Mouse (Mus musculus) liver, embryonic 12.5 days (tissue): ENCODE results near the gene Tcf7l2. TPM values are rescaled to one million over a fixed set of nuclear protein-coding genes. Genes with fewer than 3 reads are reported as not detected.

Experiments
- ATAC-seq: fragments of 200-750 bp; cut with Nextera tagmentation; 2 replicates; pipeline ENCODE4 v1.8.0; 2017; ENCODE audit warnings: moderate number of reproducible peaks, mild to moderate bottlenecking, moderate library complexity
- H3K27ac ChIP-seq: fragments of 300-500 bp; sonication (generic); 2 replicates; pipeline ENCODE4 v1.5.1; 2016; ENCODE audit warnings: mild to moderate bottlenecking
- H3K27me3 ChIP-seq: fragments of 300-500 bp; sonication (generic); replicated peaks from 2 replicates; pipeline ENCODE4 v1.6.1; 2016; ENCODE audit warnings: mild to moderate bottlenecking, moderate library complexity
- H3K36me3 ChIP-seq: fragments of 300-500 bp; sonication (generic); 2 replicates; pipeline ENCODE4 v1.6.1; 2016; ENCODE audit warnings: mild to moderate bottlenecking, moderate library complexity
- H3K4me1 ChIP-seq: fragments of 300-500 bp; sonication (generic); 2 replicates; pipeline ENCODE4 v1.6.1; 2016
- H3K4me2 ChIP-seq: fragments of 300-500 bp; sonication (generic); 2 replicates; pipeline ENCODE4 v1.6.1; 2016; ENCODE audit warnings: mild to moderate bottlenecking, moderate library complexity
- H3K4me3 ChIP-seq: fragments of 300-500 bp; sonication (generic); 2 replicates; pipeline ENCODE4 v1.5.1; 2016; ENCODE audit warnings: mild to moderate bottlenecking, moderate library complexity
- H3K9ac ChIP-seq: fragments of 300-500 bp; sonication (generic); 2 replicates; pipeline ENCODE4 v1.6.1; 2016; ENCODE audit warnings: mild to moderate bottlenecking, moderate library complexity
- H3K9me3 ChIP-seq: fragments of 300-500 bp; sonication (generic); replicated peaks from 2 replicates; pipeline ENCODE4 v1.6.1; 2016; ENCODE audit warnings: mild to moderate bottlenecking, moderate library complexity
- WGBS: fragments of 180-500 bp; shearing (Covaris S2); methylation state at CpG from one replicate; pipeline ENCODE4 v1.1.7; 2016; ENCODE audit not compliant: insufficient replicate concordance; 5-methylcytosine and 5-hydroxymethylcytosine counted together
- polyA plus RNA-seq: library from polyadenylated mRNA; unstranded; fragments of >200 nt; fragmentation: Nextera tagmentation; extraction: Ambion mirVana; gene quantifications from 2 replicates; pipeline ENCODE4 v1.2.1, GENCODE M21; 2016

Gene Tcf7l2
- polyA plus RNA-seq, 1 experiment from 2014 or later: 23.0 TPM

GRCm38 (mm10) chr19:55925804-55926521 is 184.3 kb downstream of the Tcf7l2 start:
- H3K9me3 ChIP-seq: no peaks in the 10 kb centered on the region
- peaks cover 74% of the 10 kb centered on the region for H3K4me1 ChIP-seq
- H3K4me2 ChIP-seq: peak overlapping the region; percentile 66
- no peaks in the 10 kb centered on the region for H3K27me3 ChIP-seq
- 56% methylated on average over 16 of the region's 16 CpGs for WGBS
- H3K27ac ChIP-seq: peak overlapping the region; percentile 96
- peak overlapping the region; percentile 57 for H3K4me3 ChIP-seq
- H3K36me3 ChIP-seq: peaks cover 39% of the 10 kb centered on the region
- peak; percentile 77 for ATAC-seq
- peak overlapping the region; percentile 76 for H3K9ac ChIP-seq

- peaks cover 39% of the 10 kb centered on the region for H3K36me3 ChIP-seq
- H3K4me1 ChIP-seq: peaks cover 75% of the 10 kb centered on the region
- no peaks in the 10 kb centered on the region for H3K27me3 ChIP-seq
- no peak for ATAC-seq
- H3K4me3 ChIP-seq: peak overlapping the region; percentile 57
- 80% methylated on average over 16 of the region's 16 CpGs for WGBS
- H3K9me3 ChIP-seq: no peaks in the 10 kb centered on the region
- peak overlapping the region; percentile 96 for H3K27ac ChIP-seq
- H3K9ac ChIP-seq: peak overlapping the region; percentile 76
- H3K4me2 ChIP-seq: peak overlapping the region; percentile 66
These were observed 185.4 kb downstream of the Tcf7l2 start for GRCm38 (mm10) chr19:55926858-55927673.

- 91% methylated on average over 9 of the region's 9 CpGs for WGBS
- Histone ChIP-seq H3K27me3 (no peaks in the 10 kb centered on the region), H3K4me1 (peaks cover 74% of the 10 kb centered on the region), H3K9ac (peak overlapping the region; percentile 76), H3K4me2 (peak overlapping the region; percentile 66), H3K36me3 (peaks cover 40% of the 10 kb centered on the region), H3K4me3 (peak overlapping the region; percentile 57), H3K9me3 (no peaks in the 10 kb centered on the region), H3K27ac (peak overlapping the region; percentile 96)
- no peak for ATAC-seq
These were observed 186.0 kb downstream of the Tcf7l2 start for GRCm38 (mm10) chr19:55927674-55928061.

DNA sequence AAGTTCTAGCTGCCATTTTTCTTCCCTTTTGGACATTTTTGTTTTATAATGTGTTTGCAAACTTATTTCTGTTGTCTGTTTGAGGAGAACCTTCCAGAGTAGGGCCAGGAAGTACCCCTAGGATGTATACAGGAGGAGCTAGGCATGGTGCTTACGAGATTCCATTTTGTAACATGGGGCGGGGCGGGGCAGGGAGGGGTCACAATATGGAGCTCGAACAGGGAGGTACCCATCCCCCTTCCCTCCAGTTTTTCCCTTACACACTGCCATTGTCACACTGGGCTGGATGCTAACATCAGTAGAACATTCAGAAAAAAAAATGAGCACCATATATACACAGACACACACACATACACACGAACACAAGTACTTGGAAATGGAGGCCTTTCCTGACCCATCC is 187.1 kb downstream of the Tcf7l2 start:
- peak; percentile 50 for ATAC-seq
- Histone ChIP-seq H3K4me3 (no peak overlapping the region), H3K4me2 (peak overlapping the region; percentile 66), H3K27ac (peak overlapping the region; percentile 96), H3K9me3 (no peaks in the 10 kb centered on the region), H3K36me3 (peaks cover 38% of the 10 kb centered on the region), H3K4me1 (peaks cover 67% of the 10 kb centered on the region), H3K9ac (peak overlapping the region; percentile 13), H3K27me3 (no peaks in the 10 kb centered on the region)
- WGBS: 74% methylated on average over 5 of the region's 5 CpGs

- Histone ChIP-seq H3K4me3 (no peak overlapping the region), H3K27ac (no peak overlapping the region), H3K4me1 (peaks cover 73% of the 10 kb centered on the region), H3K9ac (no peak overlapping the region), H3K27me3 (no peaks in the 10 kb centered on the region), H3K36me3 (peaks cover 35% of the 10 kb centered on the region), H3K9me3 (no peaks in the 10 kb centered on the region), H3K4me2 (no peak overlapping the region)
- no peak for ATAC-seq
- 93% methylated on average over 17 of the region's 17 CpGs for WGBS
These were observed 190.0 kb downstream of the Tcf7l2 start for GRCm38 (mm10) chr19:55931642-55932041.

DNA sequence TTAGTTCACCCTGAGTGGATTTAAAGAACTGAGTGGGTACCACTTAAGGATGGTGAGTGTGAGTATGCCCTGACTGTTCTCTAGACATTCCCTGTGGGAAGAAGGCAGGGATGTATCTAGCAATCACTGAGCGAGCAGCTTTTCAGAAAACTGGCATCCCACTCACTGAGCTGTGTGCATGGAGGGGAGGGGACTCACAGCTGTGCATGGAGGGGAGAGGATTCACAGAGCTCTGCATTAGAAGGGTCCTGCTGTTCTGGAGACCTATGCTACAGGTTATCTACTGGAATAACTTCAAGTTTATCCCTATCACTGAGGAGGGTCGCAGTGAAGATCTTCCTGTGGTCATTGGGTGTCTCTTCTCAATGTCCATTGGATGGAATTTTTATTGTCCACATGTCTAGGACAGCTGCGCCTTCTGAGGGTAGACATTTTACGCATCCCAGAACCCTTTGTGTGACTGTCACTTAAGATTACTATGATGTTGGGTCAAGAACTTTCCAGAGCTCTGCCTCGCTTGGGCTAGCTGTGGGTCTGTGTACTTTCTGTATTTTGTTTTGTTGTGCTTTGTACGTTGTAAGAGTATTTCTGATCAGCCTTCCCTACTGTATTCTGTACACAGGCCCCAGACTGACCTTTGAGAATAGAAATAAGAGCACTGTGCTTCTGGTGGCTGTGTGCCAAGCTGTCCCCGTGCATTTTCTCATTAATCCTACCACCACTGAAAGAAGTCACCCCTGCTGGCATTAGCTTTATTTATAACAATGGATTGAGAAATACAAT is 192.5 kb downstream of the Tcf7l2 start:
- H3K9ac ChIP-seq: 0 out of 2 replicates have a peak overlapping the region, but pooled peaks have one; percentile 9
- no peak overlapping the region for H3K4me2 ChIP-seq
- peaks cover 26% of the 10 kb centered on the region for H3K36me3 ChIP-seq
- no peak for ATAC-seq
- no peaks in the 10 kb centered on the region for H3K9me3 ChIP-seq
- H3K4me1 ChIP-seq: peaks cover 72% of the 10 kb centered on the region
- no peaks in the 10 kb centered on the region for H3K27me3 ChIP-seq
- peak overlapping the region; percentile 57 for H3K27ac ChIP-seq
- 78% methylated on average over 7 of the region's 7 CpGs for WGBS
- H3K4me3 ChIP-seq: no peak overlapping the region

- Histone ChIP-seq H3K4me2 (no peak overlapping the region), H3K4me1 (peaks cover 72% of the 10 kb centered on the region), H3K9me3 (no peaks in the 10 kb centered on the region), H3K27ac (peak overlapping the region; percentile 57), H3K27me3 (no peaks in the 10 kb centered on the region), H3K9ac (no peak overlapping the region), H3K4me3 (no peak overlapping the region), H3K36me3 (peaks cover 22% of the 10 kb centered on the region)
- ATAC-seq: no peak
- 87% methylated on average over 3 of the region's 3 CpGs for whole genome bisulfite sequencing
These were observed 193.0 kb downstream of the Tcf7l2 start for GRCm38 (mm10) chr19:55934730-55935003.

DNA sequence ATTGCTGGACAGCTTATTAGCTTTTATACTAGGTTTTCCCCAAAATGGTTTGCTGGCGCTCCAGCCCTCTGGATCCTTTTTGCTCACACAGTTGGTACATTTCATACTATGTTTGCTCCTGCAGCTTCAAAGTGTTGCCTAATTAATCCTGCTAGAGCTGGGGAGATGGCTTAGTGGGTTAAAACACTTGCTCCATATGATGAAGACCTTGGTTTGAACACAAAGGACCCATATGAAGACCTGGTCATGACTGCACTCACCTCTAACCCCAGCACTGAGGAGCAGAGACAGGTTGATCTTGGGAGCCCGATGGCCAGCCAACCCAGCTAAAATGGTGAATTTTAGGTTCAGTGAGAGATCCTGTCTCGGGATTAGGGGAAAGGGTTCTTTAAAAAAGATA is 195.4 kb downstream of the Tcf7l2 start:
- Histone ChIP-seq H3K9me3 (no peaks in the 10 kb centered on the region), H3K9ac (peak overlapping the region; percentile 24; the same call in 1 of the 2 replicates), H3K27me3 (no peaks in the 10 kb centered on the region), H3K4me2 (no peak overlapping the region), H3K36me3 (peaks cover 7% of the 10 kb centered on the region; the same call in 1 of the 2 replicates), H3K4me1 (peaks cover 80% of the 10 kb centered on the region), H3K27ac (peak overlapping the region; percentile 100), H3K4me3 (no peak overlapping the region)
- WGBS: 88% methylated on average over 3 of the region's 3 CpGs
- no peak for ATAC-seq

DNA sequence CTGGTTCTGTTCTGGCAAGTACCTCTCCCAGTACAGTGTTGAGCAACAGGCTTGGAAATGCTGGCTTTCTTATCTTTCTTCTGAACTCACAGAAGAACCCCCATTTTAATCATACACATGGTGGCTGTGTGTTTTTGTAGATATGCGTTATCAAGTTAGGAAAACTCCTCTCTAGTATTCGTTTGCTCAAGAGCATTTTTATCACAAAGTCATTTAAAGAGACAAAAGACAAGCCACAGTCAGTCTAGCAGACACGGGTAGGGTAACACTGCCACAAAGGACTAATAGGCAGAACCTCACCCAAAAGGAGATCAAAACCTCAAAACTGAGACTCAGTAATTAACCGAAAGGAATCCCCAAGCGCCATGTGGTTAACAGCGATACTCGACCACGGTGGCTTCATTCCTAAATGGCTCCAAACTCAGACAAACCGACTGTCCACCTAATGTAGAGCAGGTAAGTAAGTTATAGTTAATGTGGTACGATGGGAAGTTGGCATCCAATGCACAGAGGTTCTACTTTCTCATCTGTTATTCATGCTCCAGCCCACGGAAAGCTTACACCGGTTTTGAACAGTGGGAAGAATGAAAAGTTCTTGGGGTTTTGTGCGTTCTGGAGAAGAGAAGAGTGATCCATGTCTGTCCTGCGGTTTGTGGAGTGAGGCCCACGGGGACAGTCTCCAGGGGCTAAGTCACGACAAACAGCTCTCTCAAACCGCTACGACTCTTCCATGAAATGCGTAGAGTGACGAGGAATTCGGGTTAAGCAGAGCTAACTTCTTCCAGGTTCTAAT is 196.8 kb downstream of the Tcf7l2 start:
- Histone ChIP-seq H3K4me2 (peak overlapping the region; percentile 70), H3K9me3 (no peaks in the 10 kb centered on the region), H3K27ac (peak overlapping the region; percentile 100), H3K27me3 (no peaks in the 10 kb centered on the region), H3K4me1 (peaks cover 90% of the 10 kb centered on the region), H3K9ac (peak overlapping the region; percentile 75), H3K4me3 (peak overlapping the region; percentile 54), H3K36me3 (peaks cover 3% of the 10 kb centered on the region; the same call in 1 of the 2 replicates)
- peak; percentile 79 for ATAC-seq
- WGBS: 50% methylated on average over 21 of the region's 21 CpGs

- Histone ChIP-seq H3K9me3 (no peaks in the 10 kb centered on the region), H3K9ac (peak overlapping the region; percentile 75), H3K4me2 (peak overlapping the region; percentile 70), H3K4me1 (peaks cover 84% of the 10 kb centered on the region), H3K27ac (peak overlapping the region; percentile 100), H3K27me3 (no peaks in the 10 kb centered on the region), H3K36me3 (peaks cover 3% of the 10 kb centered on the region; the same call in 1 of the 2 replicates), H3K4me3 (peak overlapping the region; percentile 54)
- peak; percentile 13; the same call in 1 of the 2 replicates for ATAC-seq
- WGBS: 35% methylated on average over 5 of the region's 5 CpGs
These were observed 197.5 kb downstream of the Tcf7l2 start for GRCm38 (mm10) chr19:55939090-55939489.

- Histone ChIP-seq H3K36me3 (peaks cover 3% of the 10 kb centered on the region; the same call in 1 of the 2 replicates), H3K4me2 (peak overlapping the region; percentile 70), H3K9ac (peak overlapping the region; percentile 75), H3K9me3 (no peaks in the 10 kb centered on the region), H3K4me1 (peaks cover 79% of the 10 kb centered on the region), H3K27me3 (no peaks in the 10 kb centered on the region), H3K27ac (peak overlapping the region; percentile 100), H3K4me3 (peak overlapping the region; percentile 54)
- WGBS: 86% methylated on average over 4 of the region's 4 CpGs
- no peak for ATAC-seq
These were observed 198.1 kb downstream of the Tcf7l2 start for GRCm38 (mm10) chr19:55939719-55940118.
